ENCODE assay signal across 22 mouse cellular contexts in the genomic region with DNA sequence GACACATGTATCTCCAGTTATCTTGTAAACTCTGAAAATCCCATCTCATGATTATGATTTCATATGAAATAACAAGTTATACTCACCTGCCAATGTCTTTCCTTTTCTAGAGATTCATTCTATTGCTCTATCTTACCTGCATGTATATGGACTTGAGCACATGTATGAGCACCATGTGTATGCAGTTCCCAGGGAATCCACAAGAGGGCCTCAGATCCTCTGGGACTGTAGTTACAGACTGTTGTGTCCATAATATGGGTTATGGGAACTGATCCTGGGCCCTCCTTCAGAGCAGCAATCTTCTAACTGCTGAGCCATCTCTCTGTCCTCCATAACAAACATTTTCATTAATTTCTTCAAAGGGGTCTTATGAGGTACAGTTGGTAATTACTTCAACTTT.
DNase-seq lines count a peak whose midpoint lies in the region; ATAC-seq and TF ChIP-seq lines count a peak whose summit lies in the region.
"Had no signal": no experiment of that assay in that cellular context is flagged by ENCODE, and none has a peak within 500 bp of the region (broad histone marks: within the 10 kb centered on the region; RNA-seq: fewer than 3 reads in every experiment).

No protein-coding gene starts in this region.

- no peak overlapping the region for H3K9ac ChIP-seq in intestine, postnatal 0 days (ENCODE audit: low read depth, low read length)
- no peak overlapping the region for H3K9ac ChIP-seq in intestine, embryonic 16.5 days (ENCODE audit: low read depth, low read length)
- H3K9ac ChIP-seq: embryonic facial prominence, embryonic 13.5 days; heart, embryonic 13.5 days; hindbrain, embryonic 14.5 days; lung, embryonic 15.5 days; midbrain, embryonic 12.5 days had no signal

- no peaks in the 10 kb centered on the region for H3K36me3 ChIP-seq in intestine, postnatal 0 days (ENCODE audit: control insufficient read depth, insufficient read depth)
- H3K36me3 ChIP-seq in intestine, embryonic 16.5 days (ENCODE audit: control insufficient read depth, insufficient read depth, low read length) = no peaks in the 10 kb centered on the region
- H3K36me3 ChIP-seq: embryonic facial prominence, embryonic 13.5 days; heart, embryonic 13.5 days; lung, embryonic 15.5 days; midbrain, embryonic 12.5 days had no signal

- no peak for TF ChIP-seq POLR2A in brain, embryonic 14.5 days (IDR thresholded peaks at IDR 0.05; ENCODE audit: borderline replicate concordance, extremely low read depth, insufficient read depth, insufficient read length, poor library complexity, severe bottlenecking)

- no peaks in the 10 kb centered on the region for H3K4me1 ChIP-seq in intestine, postnatal 0 days (replicated peaks; ENCODE audit: control insufficient read depth, insufficient read depth, low read length)
- H3K4me1 ChIP-seq in intestine, embryonic 16.5 days (ENCODE audit: control insufficient read depth, insufficient read depth, low read length) = no peaks in the 10 kb centered on the region
- H3K4me1 ChIP-seq: heart, embryonic 13.5 days; lung, embryonic 15.5 days; midbrain, embryonic 12.5 days had no signal

- TF ChIP-seq CTCF in intestine, postnatal 0 days (IDR thresholded peaks at IDR 0.05; ENCODE audit: low read depth) = peak; percentile 35; the same call in 1 of the 2 replicates
- TF ChIP-seq CTCF in brain, embryonic 14.5 days (IDR thresholded peaks at IDR 0.05; ENCODE audit: borderline replicate concordance, extremely low read depth, insufficient read depth, insufficient read length) = peak; percentile 11; the same call in 1 of the 2 replicates

- H3K9me3 ChIP-seq in intestine, postnatal 0 days (ENCODE audit: control insufficient read depth) = no peaks in the 10 kb centered on the region
- H3K9me3 ChIP-seq in intestine, embryonic 16.5 days (ENCODE audit: control insufficient read depth, low read length) = no peaks in the 10 kb centered on the region
- H3K9me3 ChIP-seq: embryonic facial prominence, embryonic 13.5 days; limb, embryonic 10.5 days; lung, embryonic 15.5 days; midbrain, embryonic 12.5 days had no signal

- no peak overlapping the region for H3K4me3 ChIP-seq in intestine, postnatal 0 days (ENCODE audit: low read depth, low read length)
- H3K4me3 ChIP-seq in intestine, embryonic 16.5 days (ENCODE audit: low read length) = no peak overlapping the region
- H3K4me3 ChIP-seq: embryonic facial prominence, embryonic 13.5 days; heart, embryonic 13.5 days; left cerebral cortex, adult 2 months; limb, embryonic 10.5 days; lung, embryonic 15.5 days; midbrain, embryonic 12.5 days had no signal

- ATAC-seq in intestine, postnatal 0 days = no peak
- no peak for ATAC-seq in intestine, embryonic 16.5 days
- ATAC-seq: activated CD4-positive, CD25-positive, alpha-beta regulatory T cell, adult 4 months; forebrain, embryonic 14.5 days had no signal

- H3K27me3 ChIP-seq in intestine, postnatal 0 days (replicated peaks; ENCODE audit: control insufficient read depth, insufficient read depth, low read length) = no peaks in the 10 kb centered on the region
- no peaks in the 10 kb centered on the region for H3K27me3 ChIP-seq in intestine, embryonic 16.5 days (replicated peaks; ENCODE audit: control insufficient read depth, insufficient read depth, low read length)
- H3K27me3 ChIP-seq: embryonic facial prominence, embryonic 13.5 days; heart, embryonic 13.5 days; lung, embryonic 15.5 days; midbrain, embryonic 12.5 days had no signal

- no peak overlapping the region for H3K27ac ChIP-seq in intestine, postnatal 0 days (ENCODE audit: low read depth, low read length)
- H3K27ac ChIP-seq in intestine, embryonic 16.5 days (ENCODE audit: low read length) = no peak overlapping the region
- H3K27ac ChIP-seq: embryonic facial prominence, embryonic 13.5 days; heart, embryonic 13.5 days; hindbrain, embryonic 14.5 days; left cerebral cortex, adult 2 months; limb, embryonic 10.5 days; lung, embryonic 15.5 days; midbrain, embryonic 12.5 days had no signal

- no peak overlapping the region for H3K4me2 ChIP-seq in intestine, postnatal 0 days (replicated peaks; ENCODE audit: low read depth)
- no peak overlapping the region for H3K4me2 ChIP-seq in intestine, embryonic 16.5 days (ENCODE audit: low read depth, low read length)
- H3K4me2 ChIP-seq: embryonic facial prominence, embryonic 13.5 days; heart, embryonic 13.5 days; hindbrain, embryonic 14.5 days; lung, embryonic 15.5 days; midbrain, embryonic 12.5 days had no signal

- peak; percentile 27 for DNase-seq in 3T3-L1 (ENCODE audit: low read depth, low spot score)
- DNase-seq in ES-CJ7 (ENCODE audit: low read depth, low spot score) = peak; percentile 57
- no peak for DNase-seq in brain, embryonic 14.5 days (ENCODE audit: low read depth)
- DNase-seq in adrenal gland, postnatal 36 days = no peak
- DNase-seq in urinary bladder, postnatal 36 days (ENCODE audit: low spot score in 2 of 2) = no peak
- DNase-seq: adrenal gland, postnatal 14 days; cerebellum, adult 11-12 months; cerebellum, postnatal 14 days; gastrocnemius, postnatal 36 days; kidney, adult 18-20 months; kidney, postnatal 14 days had no signal

Comparison
In these comparisons a context has a peak if more than half of its experiments do, and no peak if none do; other contexts are left out.
1. DNase-seq: peak in 3T3-L1 (single experiment) and ES-CJ7 (single experiment); none in brain, embryonic 14.5 days (single experiment), adrenal gland, postnatal 36 days (0 of 2) and urinary bladder, postnatal 36 days (0 of 2).